Mouse (Mus musculus) heart, postnatal 0 days (tissue): ENCODE results near the gene Prkg1. TPM values are rescaled to one million over a fixed set of nuclear protein-coding genes. Genes with fewer than 3 reads are reported as not detected.

Experiments used
- ATAC-seq: fragments of 200-750 bp; cut with Nextera tagmentation; 2 replicates; pipeline ENCODE4 v1.8.0; 2017; ENCODE audit warnings: low read depth, moderate number of reproducible peaks, moderate library complexity; ENCODE audit not compliant: insufficient read depth
- DNase-seq: peaks from one replicate; pipeline ENCODE4 v3.0.0-alpha.2; 2016; ENCODE audit warnings: low spot score
- H3K27ac ChIP-seq: fragments of 300-500 bp; sonication (generic); 2 replicates; pipeline ENCODE4 v1.5.1; 2014; ENCODE audit warnings: low read depth, mild to moderate bottlenecking
- H3K27me3 ChIP-seq: fragments of 300-500 bp; sonication (generic); 2 replicates; pipeline ENCODE4 v1.6.1; 2014; ENCODE audit warnings: low read length, mixed read lengths; ENCODE audit not compliant: control insufficient read depth, insufficient read depth
- H3K36me3 ChIP-seq: fragments of 300-500 bp; sonication (generic); replicated peaks from 2 replicates; pipeline ENCODE4 v1.6.1; 2014; ENCODE audit warnings: low read length, mixed read lengths; ENCODE audit not compliant: control insufficient read depth, insufficient read depth
- H3K4me1 ChIP-seq: fragments of 300-500 bp; sonication (generic); 2 replicates; pipeline ENCODE4 v1.6.1; 2014; ENCODE audit warnings: antibody characterized with exemption; ENCODE audit not compliant: control insufficient read depth, insufficient read depth
- H3K4me2 ChIP-seq: fragments of 300-500 bp; sonication (generic); 2 replicates; pipeline ENCODE4 v1.6.1; 2014; ENCODE audit warnings: low read depth, mild to moderate bottlenecking, low read length, moderate library complexity
- H3K4me3 ChIP-seq: fragments of 300-500 bp; sonication (generic); 2 replicates; pipeline ENCODE4 v1.5.1; 2014; ENCODE audit warnings: low read depth, low read length
- H3K9ac ChIP-seq: fragments of 300-500 bp; sonication (generic); replicated peaks from 2 replicates; pipeline ENCODE4 v1.6.1; 2014; ENCODE audit warnings: low read depth, low read length, mixed read lengths
- H3K9me3 ChIP-seq: fragments of 300-500 bp; sonication (generic); replicated peaks from 2 replicates; pipeline ENCODE4 v1.6.1; 2016; ENCODE audit warnings: low read length; ENCODE audit not compliant: control insufficient read depth
- CTCF ChIP-seq: IDR thresholded peaks from 2 replicates; pipeline ENCODE4 v1.5.1; 2016; ENCODE audit warnings: antibody characterized with exemption, control low read depth, low read depth
- EP300 ChIP-seq: IDR thresholded peaks from 2 replicates; pipeline ENCODE4 v1.6.1; 2016; ENCODE audit warnings: antibody characterized with exemption, low read depth
- WGBS: fragments of 180-500 bp; shearing (Covaris S2); extraction: QIAGEN DNeasy Blood & Tissue Kit; methylation state at CpG from one replicate; pipeline ENCODE4 v1.1.7; 2014; 5-methylcytosine and 5-hydroxymethylcytosine counted together
- polyA plus RNA-seq: library from polyadenylated mRNA; unstranded; fragments of >200 nt; fragmentation: Nextera tagmentation; extraction: Ambion mirVana; gene quantifications from 2 replicates; pipeline ENCODE4 v1.2.1, GENCODE M21; 2015
- total RNA-seq: library from RNA; depleted of rRNA; stranded (reverse); fragments of >200 nt; gene quantifications from 2 replicates; pipeline ENCODE4 v1.2.3, GENCODE M21; 2014; ENCODE audit warnings: low replicate concordance

Gene Prkg1
- total and polyA plus RNA-seq, 2 experiments from 2014 or later = 4.5 to 14.6 TPM

GRCm38 (mm10) chr19:31755929-31756792 lies 8.7 kb downstream of the Prkg1 start:
- TF ChIP-seq EP300 (no peak), CTCF (peak; percentile 63)
- peak; percentile 75 for DNase-seq
- Histone ChIP-seq H3K9ac (no peak overlapping the region), H3K4me2 (peak overlapping the region; percentile 11; the same call in 1 of the 2 replicates), H3K4me3 (no peak overlapping the region), H3K27me3 (no peaks in the 10 kb centered on the region), H3K27ac (no peak overlapping the region), H3K4me1 (0 out of 2 replicates have a peak, but pooled peaks cover 7% of the 10 kb centered on the region), H3K9me3 (no peaks in the 10 kb centered on the region), H3K36me3 (no peaks in the 10 kb centered on the region)
- no peak for ATAC-seq
- WGBS = 48% methylated on average over 11 of the region's 11 CpGs

- no peak overlapping the region for H3K9ac ChIP-seq
- no peaks in the 10 kb centered on the region for H3K27me3 ChIP-seq
- peak overlapping the region; percentile 47 for H3K4me2 ChIP-seq
- 22% methylated on average over 9 of the region's 9 CpGs for WGBS
- TF ChIP-seq EP300 = no peak
- TF ChIP-seq CTCF = no peak
- H3K36me3 ChIP-seq = no peaks in the 10 kb centered on the region
- H3K9me3 ChIP-seq = no peaks in the 10 kb centered on the region
- 0 out of 2 replicates have a peak, but pooled peaks cover 11% of the 10 kb centered on the region for H3K4me1 ChIP-seq
- DNase-seq (peak; percentile 19), ATAC-seq (peak; percentile 45; the same call in 1 of the 2 replicates)
- 0 out of 2 replicates have a peak overlapping the region, but pooled peaks have one; percentile 13 for H3K27ac ChIP-seq
- H3K4me3 ChIP-seq = no peak overlapping the region
These were observed 10.1 kb downstream of the Prkg1 start for GRCm38 (mm10) chr19:31754642-31755287.

GRCm38 (mm10) chr19:31750976-31751676 lies 13.7 kb downstream of the Prkg1 start:
- no peaks in the 10 kb centered on the region for H3K27me3 ChIP-seq
- H3K4me3 ChIP-seq = no peak overlapping the region
- H3K36me3 ChIP-seq = no peaks in the 10 kb centered on the region
- H3K9ac ChIP-seq = no peak overlapping the region
- no peak for TF ChIP-seq CTCF
- no peak for TF ChIP-seq EP300
- H3K4me2 ChIP-seq = no peak overlapping the region
- ATAC-seq = peak; percentile 72
- peak; percentile 26 for DNase-seq
- H3K4me1 ChIP-seq = 0 out of 2 replicates have a peak, but pooled peaks cover 11% of the 10 kb centered on the region
- no peaks in the 10 kb centered on the region for H3K9me3 ChIP-seq
- WGBS = 27% methylated on average over 11 of the region's 11 CpGs
- peak overlapping the region; percentile 22; the same call in 1 of the 2 replicates for H3K27ac ChIP-seq

GRCm38 (mm10) chr19:31746635-31747034 lies 18.2 kb downstream of the Prkg1 start:
- 0 out of 2 replicates have a peak, but pooled peaks cover 21% of the 10 kb centered on the region for H3K4me1 ChIP-seq
- no peak overlapping the region for H3K27ac ChIP-seq
- H3K4me3 ChIP-seq = no peak overlapping the region
- no peaks in the 10 kb centered on the region for H3K27me3 ChIP-seq
- TF ChIP-seq EP300 = no peak
- TF ChIP-seq CTCF = peak; percentile 70
- H3K9me3 ChIP-seq = no peaks in the 10 kb centered on the region
- no peak for DNase-seq
- no peak overlapping the region for H3K4me2 ChIP-seq
- no peak for ATAC-seq
- no peaks in the 10 kb centered on the region for H3K36me3 ChIP-seq
- no peak overlapping the region for H3K9ac ChIP-seq
- WGBS = 14% methylated on average over 2 of the region's 2 CpGs

- Histone ChIP-seq H3K27me3 (no peaks in the 10 kb centered on the region), H3K4me2 (no peak overlapping the region), H3K4me1 (0 out of 2 replicates have a peak, but pooled peaks cover 14% of the 10 kb centered on the region), H3K36me3 (no peaks in the 10 kb centered on the region), H3K9ac (no peak overlapping the region), H3K9me3 (no peaks in the 10 kb centered on the region), H3K27ac (peak overlapping the region; percentile 7; the same call in 1 of the 2 replicates), H3K4me3 (no peak overlapping the region)
- TF ChIP-seq EP300 (no peak), CTCF (no peak)
- ATAC-seq (no peak), DNase-seq (peak; percentile 43)
- 53% methylated on average over 8 of the region's 8 CpGs for WGBS
These were observed 21.4 kb downstream of the Prkg1 start for GRCm38 (mm10) chr19:31743241-31744045.
